Mouse (Mus musculus) forebrain, embryonic 16.5 days (tissue): ENCODE measurements at regions not wholly inside any gene's neighbourhood (a gene's known extent, or its start where the extent isn't known, plus 50 kb on each side); places are given as distances from the start of the nearest gene placed in this dataset.
A peak's percentile ranks its signal among the peaks of the same experiment; 100 is the strongest.

ENCODE experiments used
- ATAC-seq: fragments of 200-750 bp; cut with Nextera tagmentation; 2 replicates; pipeline ENCODE4 v1.8.0; 2017; ENCODE audit warnings: mild to moderate bottlenecking, moderate library complexity
- H3K27ac ChIP-seq: fragments of 300-500 bp; sonication (generic); 2 replicates; pipeline ENCODE4 v1.5.1; 2014; ENCODE audit warnings: low read length, control low read depth
- H3K27me3 ChIP-seq: fragments of 300-500 bp; sonication (generic); replicated peaks from 2 replicates; pipeline ENCODE4 v1.6.1; 2014; ENCODE audit warnings: low read length; ENCODE audit not compliant: control insufficient read depth, insufficient read depth
- H3K36me3 ChIP-seq: fragments of 300-500 bp; sonication (generic); 2 replicates; pipeline ENCODE4 v1.6.1; 2014; ENCODE audit not compliant: control insufficient read depth, insufficient read depth
- H3K4me1 ChIP-seq: fragments of 300-500 bp; sonication (generic); replicated peaks from 2 replicates; pipeline ENCODE4 v1.6.1; 2014; ENCODE audit warnings: low read length; ENCODE audit not compliant: control insufficient read depth, insufficient read depth
- H3K4me2 ChIP-seq: fragments of 300-500 bp; sonication (generic); 2 replicates; pipeline ENCODE4 v1.6.1; 2014; ENCODE audit warnings: mild to moderate bottlenecking, low read length, control low read depth
- H3K4me3 ChIP-seq: fragments of 300-500 bp; sonication (generic); replicated peaks from 2 replicates; pipeline ENCODE4 v1.5.1; 2014; ENCODE audit warnings: mild to moderate bottlenecking, low read length, control low read depth
- H3K9ac ChIP-seq: fragments of 300-500 bp; sonication (generic); replicated peaks from 2 replicates; pipeline ENCODE4 v1.6.1; 2014; ENCODE audit warnings: low read depth, low read length, control low read depth
- H3K9me3 ChIP-seq: fragments of 300-500 bp; sonication (generic); 2 replicates; pipeline ENCODE4 v1.6.1; 2016; ENCODE audit warnings: low read length; ENCODE audit not compliant: control insufficient read depth
- WGBS: fragments of 180-500 bp; shearing (Covaris S2); extraction: QIAGEN DNeasy Blood & Tissue Kit; methylation state at CpG from one replicate; pipeline ENCODE4 v1.1.7; 2014; 5-methylcytosine and 5-hydroxymethylcytosine counted together

DNA sequence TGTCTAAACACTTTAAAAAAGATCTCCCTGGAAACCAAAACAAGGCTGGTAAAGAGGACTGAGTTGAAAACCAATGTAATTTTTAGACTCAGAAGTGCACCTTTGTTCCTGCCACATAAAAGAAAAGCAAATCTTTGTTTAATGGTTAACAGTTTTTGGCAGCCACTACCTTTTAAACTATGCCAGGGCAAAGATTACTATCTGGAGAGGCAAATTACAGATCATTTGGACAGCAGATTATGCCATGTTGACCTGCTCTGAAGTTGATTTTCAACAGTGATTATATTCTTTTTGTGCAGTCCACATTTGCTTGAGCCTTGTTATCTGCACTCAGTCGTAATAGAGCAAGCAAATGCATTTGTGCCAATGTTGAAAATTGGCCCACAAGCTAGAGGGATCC, 76.4 kb upstream of the Mid1 start:
- H3K4me1 ChIP-seq, result no peaks in the 10 kb centered on the region
- H3K4me2 ChIP-seq, result no peak overlapping the region
- no peaks in the 10 kb centered on the region; the same call in 1 of the 2 replicates for H3K27me3 ChIP-seq
- H3K27ac ChIP-seq, result no peak overlapping the region
- 0 out of 2 replicates have a peak, but pooled peaks have one; percentile 20 for ATAC-seq
- H3K9ac ChIP-seq, result no peak overlapping the region
- H3K4me3 ChIP-seq, result no peak overlapping the region
- H3K9me3 ChIP-seq, result no peaks in the 10 kb centered on the region
- WGBS, result 33% methylated on average over 1 of the region's 1 CpGs
- H3K36me3 ChIP-seq, result no peaks in the 10 kb centered on the region
